Mouse (Mus musculus) retina, postnatal 7 days (tissue): Measurements from ENCODE around the gene Cit.

Source experiments
- DNase-seq: peaks from one replicate; pipeline ENCODE4 v3.0.0-alpha.2; 2012; ENCODE audit warnings: low read depth, low spot score

Gene Cit

GRCm38 (mm10) chr5:116009091-116009851 lies 164.2 kb downstream of the Cit start:
- DNase-seq: peak; percentile 76

GRCm38 (mm10) chr5:116009884-116010627 lies 165.0 kb downstream of the Cit start:
- no peak for DNase-seq

DNA sequence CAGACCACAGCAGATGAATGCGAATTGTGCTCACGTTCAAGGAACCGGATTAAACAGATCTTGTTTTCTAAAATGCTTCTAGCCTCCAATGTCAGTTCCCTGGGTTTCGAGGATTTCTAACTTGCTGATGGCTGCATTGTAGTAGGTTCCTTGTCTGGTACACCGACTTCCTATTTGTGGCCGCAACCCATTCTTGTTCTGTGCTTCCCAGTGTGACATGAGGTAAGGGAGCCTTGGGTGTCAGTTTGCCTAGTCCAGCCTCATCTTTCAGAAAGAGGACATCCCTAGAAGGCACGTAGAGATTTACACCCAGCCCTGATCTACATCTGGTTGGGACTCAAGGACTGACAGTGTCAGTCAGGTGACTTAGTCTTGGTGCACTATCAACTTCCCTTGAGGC lies 166.6 kb downstream of the Cit start:
- no peak for DNase-seq

DNA sequence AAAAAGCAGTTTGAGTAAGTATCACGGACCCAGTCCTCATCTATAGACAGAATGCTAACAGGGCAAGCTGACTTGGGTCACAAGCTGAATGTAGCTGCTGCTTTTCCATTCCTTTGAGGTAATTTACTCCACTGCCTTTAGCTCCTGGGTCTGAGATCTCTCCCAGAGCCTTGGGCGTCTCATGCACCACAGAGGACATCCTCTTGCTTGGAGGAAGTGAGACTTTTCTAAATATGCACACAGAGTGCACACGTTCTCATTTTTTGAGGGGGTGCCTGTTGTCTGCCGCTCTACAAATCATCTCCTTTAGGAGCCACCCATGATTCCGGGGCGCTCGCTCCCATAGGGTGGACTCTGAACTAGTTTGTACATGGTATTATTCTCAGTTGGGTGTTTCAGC lies 167.4 kb downstream of the Cit start:
- no peak for DNase-seq

GRCm38 (mm10) chr5:116013821-116014220 lies 168.7 kb downstream of the Cit start:
- no peak for DNase-seq

DNA sequence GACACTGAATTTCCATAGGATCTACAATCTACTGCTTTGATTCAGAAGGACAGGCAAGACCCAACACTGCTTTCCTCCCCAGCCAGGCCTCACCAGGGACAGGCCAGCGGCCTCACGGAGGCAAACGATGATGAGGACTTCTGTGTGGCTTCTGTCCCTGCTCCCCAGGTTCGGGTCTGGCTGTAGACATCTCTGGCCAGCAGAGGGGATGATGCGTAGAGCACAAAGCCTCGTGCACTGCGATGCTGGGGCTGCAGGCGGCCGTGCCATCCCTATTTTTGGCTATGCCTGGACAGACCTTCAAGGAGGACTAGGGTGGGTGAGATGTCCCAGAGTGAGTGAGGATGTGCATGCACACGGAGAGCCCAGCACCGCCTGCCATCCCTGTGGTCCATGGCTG lies 169.2 kb downstream of the Cit start:
- no peak for DNase-seq

DNA sequence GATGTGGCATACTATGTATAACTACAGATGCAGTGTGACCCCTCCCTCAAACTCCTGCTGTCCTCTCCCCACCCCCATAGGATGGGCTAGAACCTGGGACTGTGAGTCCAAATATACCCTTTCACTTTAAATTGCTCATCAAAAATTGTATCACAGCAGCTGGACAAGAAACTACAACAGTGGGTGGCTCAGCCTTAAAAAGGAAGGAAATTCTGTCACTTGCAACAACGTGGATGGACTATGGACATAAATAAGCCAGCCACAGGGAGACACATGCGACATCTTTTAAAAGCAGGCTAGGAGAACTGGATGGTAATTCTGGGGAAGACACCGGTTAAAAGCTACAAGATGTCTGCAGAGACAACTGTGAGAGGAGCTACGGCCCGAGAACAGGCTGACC lies 171.5 kb downstream of the Cit start:
- no peak for DNase-seq

- no peak for DNase-seq
These were observed 172.3 kb downstream of the Cit start for GRCm38 (mm10) chr5:116017391-116017790.

GRCm38 (mm10) chr5:116018196-116018595 lies 173.1 kb downstream of the Cit start:
- DNase-seq: no peak

- no peak for DNase-seq
These were observed 173.7 kb downstream of the Cit start for GRCm38 (mm10) chr5:116018784-116019183.

GRCm38 (mm10) chr5:116019371-116019770 lies 174.3 kb downstream of the Cit start:
- no peak for DNase-seq

DNA sequence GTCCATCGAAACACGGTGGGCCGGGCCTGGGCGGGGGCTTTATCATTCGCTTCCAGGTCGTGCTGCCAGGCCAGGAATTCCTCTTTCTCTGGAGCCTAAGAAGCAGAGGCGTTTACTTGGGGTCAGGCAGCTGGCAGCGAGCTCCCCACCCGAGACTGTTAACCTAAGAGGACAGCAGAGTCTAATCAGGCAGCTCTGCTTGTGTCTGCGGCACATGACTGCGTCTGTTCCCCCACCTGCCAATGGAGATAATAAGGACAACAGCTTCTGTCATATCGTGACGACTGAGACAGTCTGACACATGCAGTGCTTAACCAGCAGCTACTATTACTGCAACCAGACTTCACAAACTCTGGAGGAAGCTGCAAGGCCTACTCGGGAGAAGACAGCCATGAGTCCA lies 176.5 kb downstream of the Cit start:
- DNase-seq: no peak

DNA sequence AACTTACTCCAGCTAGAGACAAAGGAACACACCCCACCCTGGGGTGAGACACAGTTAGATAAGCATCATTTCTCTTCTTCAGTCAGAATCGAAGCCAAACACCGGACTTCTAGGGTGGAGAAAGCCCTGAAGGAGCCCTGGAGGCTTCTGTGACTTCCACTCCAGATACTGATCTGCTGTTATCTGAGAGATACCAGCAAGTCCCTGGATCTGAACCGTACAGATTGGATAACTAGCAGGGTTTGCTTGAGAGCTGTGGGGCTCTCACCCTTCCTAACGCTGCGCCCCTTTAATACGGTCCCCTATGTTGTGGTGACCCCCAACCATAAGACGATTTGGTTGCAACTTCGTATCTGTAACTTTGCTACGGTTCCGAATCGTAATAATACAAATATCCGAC lies 177.1 kb downstream of the Cit start:
- DNase-seq: no peak

GRCm38 (mm10) chr5:116022658-116023200 lies 177.7 kb downstream of the Cit start:
- no peak for DNase-seq

DNA sequence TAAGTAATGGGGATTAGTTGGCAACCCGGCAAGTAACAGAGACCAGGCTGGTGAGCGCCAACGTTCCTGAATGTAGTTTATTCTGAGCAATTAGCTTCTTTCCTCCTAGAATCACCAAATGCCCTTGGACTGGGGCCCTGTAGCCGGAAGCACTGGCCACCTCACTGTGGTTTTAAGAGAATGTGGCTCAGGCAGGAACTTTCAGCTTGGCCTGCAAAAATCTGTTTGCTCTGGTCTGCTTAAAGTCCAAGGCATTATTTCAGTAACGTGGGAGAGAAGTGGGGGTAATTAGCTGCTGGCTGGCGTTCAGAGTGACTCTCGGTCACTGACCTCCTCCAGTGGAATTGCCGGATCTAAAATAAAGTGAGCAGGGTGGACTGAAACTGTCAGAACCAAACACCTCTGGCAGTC lies 178.2 kb downstream of the Cit start:
- DNase-seq: no peak

- DNase-seq: peak; percentile 34
These were observed 178.8 kb downstream of the Cit start for GRCm38 (mm10) chr5:116023821-116024284.

DNA sequence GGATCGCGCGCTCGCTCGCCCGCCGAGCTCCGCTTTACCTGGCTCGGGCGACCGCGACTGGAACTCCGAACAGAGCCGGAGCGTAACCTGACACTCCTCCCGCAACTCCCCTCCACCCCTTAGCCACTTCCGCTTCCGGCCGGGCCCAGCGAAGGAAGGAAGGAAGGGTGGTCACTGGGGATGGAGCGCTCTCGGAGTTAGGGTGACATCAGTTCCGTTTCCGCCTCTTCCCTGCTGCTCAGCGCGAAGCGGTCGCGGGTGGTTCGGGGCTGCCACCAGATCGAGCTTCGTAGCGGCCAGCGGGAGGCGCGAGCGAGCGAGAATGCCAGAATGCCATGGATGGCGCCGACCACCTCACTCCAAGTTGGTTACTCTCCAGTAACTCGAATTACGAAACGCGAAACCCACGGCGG lies 179.3 kb downstream of the Cit start, which contains the start of gene Prkab1:
Prkab1 (minus strand) TSS at position 182 of the 413 bp plus-strand sequence.
- DNase-seq: peak; percentile 85

DNA sequence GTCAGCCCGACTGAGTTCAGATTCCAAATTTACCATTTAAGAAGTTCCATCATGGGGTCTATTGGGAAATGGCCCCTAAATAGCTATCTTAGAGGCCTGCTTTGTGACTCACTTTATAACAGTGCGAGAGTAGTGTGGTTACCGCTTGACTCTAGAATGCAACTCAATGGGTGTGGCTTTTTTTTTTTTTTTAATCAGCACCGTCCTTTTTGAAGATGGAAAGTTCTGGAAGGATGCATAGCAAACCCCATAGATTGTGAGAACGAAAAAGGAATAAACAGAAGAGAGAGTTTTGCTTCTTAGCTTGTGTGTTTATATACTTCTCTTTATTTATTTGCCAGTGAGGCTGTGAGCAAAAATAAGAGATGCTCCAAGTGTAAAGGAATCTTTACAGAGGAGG lies 181.0 kb downstream of the Cit start:
- DNase-seq: no peak

DNA sequence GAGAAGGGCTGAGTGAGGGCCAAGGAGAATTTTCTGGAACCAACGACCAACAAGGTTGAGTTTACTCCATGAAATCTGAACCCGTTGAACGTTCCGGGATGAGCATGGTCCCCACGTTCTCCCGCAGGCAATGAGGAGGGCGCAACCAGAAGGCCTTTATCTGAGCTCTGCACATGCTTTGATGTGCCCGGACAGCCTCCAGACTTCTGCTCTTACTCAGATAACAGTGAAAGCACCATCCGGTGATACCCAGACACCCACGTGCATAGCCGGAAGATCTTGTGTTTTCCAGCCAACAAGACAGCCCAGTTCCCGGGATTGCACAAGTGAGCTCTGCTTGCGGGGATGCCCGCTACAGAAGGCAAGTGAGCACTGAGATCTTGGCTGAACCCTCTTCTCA lies 181.5 kb downstream of the Cit start:
- no peak for DNase-seq

DNA sequence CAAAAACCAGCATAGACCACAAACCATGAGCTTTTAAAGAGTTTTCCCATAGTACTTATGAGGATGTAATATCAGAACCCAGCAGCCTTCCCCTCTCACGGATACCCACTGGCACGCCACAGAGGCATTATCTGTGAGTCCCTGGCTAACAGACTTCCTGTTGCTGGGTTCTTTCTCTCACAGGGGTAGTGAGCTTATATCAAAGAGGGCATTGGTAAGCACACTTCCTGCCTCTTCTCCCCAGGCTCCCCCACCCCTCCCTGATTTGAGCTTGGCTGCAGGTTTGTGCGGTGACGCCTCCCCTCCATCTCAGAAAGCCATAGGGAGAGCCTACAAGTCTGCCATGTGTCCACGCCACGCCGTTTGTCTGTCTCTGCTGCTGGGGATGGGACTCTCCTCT lies 184.0 kb downstream of the Cit start:
- no peak for DNase-seq

DNA sequence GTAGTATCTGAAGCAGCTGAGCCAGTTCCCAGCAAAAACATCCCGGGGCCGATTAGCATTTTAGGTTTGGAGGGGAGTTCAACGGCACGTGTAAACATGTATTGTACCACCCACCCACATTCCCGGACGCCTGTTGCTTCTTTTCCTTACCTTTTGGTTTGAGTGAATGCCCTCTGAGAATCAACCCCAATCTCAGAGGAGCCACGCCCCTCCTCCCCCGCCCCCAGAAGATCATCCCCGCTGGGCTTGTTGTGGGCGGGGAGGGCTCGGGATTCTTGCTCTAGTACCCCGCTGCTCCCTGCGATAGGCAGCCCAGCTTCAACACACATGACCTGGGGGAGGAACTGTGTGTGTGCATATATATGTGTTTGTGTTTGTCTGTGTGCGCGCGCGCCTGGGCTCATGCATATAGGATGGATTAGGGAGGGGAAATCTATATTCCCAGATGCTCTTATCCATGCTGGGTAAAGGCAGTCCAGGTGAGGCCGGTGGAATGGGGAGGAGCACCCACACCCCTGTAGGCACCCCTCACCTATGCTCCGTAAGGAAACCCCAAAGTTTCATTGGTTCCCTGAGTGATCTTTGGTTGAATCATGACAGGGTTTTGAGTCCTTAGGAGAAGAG lies 185.6 kb downstream of the Cit start:
- no peak for DNase-seq

DNA sequence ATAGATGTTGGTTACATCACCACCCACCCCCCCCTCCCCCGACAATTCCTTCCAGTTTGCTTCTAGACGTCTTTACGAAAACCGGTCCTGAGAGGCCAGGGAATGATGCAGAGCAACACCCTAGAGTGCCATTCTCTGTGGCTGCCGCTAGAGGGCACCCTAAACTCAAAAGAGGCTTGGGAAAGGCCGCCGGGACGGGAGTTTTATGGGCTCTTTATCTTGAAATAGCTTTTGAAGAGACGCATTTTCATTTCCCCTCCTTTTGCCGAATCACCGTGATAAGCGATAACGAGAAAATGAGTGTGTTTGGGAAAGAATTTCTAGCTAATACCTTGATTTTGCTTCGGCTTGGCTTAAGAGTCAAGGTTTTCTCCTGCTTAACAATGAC lies 186.1 kb downstream of the Cit start:
- DNase-seq: peak; percentile 76
